Comparison of ENCODE assay signal across 12 mouse cellular contexts in the genomic region with DNA sequence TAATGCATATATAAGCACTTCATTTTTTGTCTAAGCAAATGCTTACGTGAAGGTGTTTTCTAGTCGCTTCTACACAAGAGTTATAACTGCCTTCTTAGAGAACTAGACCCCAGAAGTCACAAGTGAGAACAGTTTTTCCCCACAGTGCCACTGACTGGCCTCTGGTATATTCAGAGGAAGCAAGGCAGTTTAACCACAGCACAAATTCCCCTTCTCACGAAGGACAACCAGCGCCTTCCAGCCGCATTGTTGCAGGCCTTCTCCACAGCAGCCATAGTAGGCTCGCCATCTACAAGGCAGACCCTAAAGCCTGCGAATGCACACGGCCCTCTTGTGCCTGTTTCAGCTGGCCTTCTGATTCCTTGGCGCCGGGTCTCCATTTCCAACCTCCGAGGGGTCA. TPM values are rescaled to one million over a fixed set of nuclear protein-coding genes. Genes with fewer than 3 reads are reported as not detected.
"Had no signal": no experiment of that assay in that cellular context is flagged by ENCODE, and none has a peak within 500 bp of the region (broad histone marks: within the 10 kb centered on the region; RNA-seq: fewer than 3 reads in every experiment).

No protein-coding gene starts in this region.

- ATAC-seq: midbrain, embryonic 13.5 days; midbrain, embryonic 15.5 days had no signal

- DNase-seq: lung, adult 18-20 months; lung, embryonic 14.5 days; lung, postnatal 10 days; lung, postnatal 4 days; right cerebral cortex, postnatal 14 days; thymus, adult 2 months; thymus, postnatal 25 days; thymus, postnatal 4 days had no signal

RNA-seq across cellular contexts. Expression of a gene that starts 32.1 kb away (rescaled TPM):
- total RNA-seq: monocyte, adult 5-6 weeks; neutrophil, adult 5-6 weeks had no signal
